Mouse (Mus musculus) left cerebral cortex, adult 18-20 months (tissue): ENCODE data around the gene Ppp2r3c. TPM values are rescaled to one million over a fixed set of nuclear protein-coding genes. Genes with fewer than 3 reads are reported as not detected.
"Not testable (repeated sequence)": the region's sequence is repeated elsewhere in the genome, so short reads cannot be mapped to it uniquely, and the experiment has no call there.

Experiments used
- DNase-seq, 2 experiments: peaks; one replicate each; pipeline ENCODE4 v3.0.0; 2021 to 2022; ENCODE audit warnings: low spot score in 2 of 2, mixed read lengths in 1 of 2
- total RNA-seq, 2 experiments: library from RNA; stranded (reverse); gene quantifications; 2 replicates each; pipeline ENCODE4 v1.2.3; 2021

Gene Ppp2r3c
- total RNA-seq, 2 experiments from 2014 or later = 11.4 to 13.9 TPM

DNA sequence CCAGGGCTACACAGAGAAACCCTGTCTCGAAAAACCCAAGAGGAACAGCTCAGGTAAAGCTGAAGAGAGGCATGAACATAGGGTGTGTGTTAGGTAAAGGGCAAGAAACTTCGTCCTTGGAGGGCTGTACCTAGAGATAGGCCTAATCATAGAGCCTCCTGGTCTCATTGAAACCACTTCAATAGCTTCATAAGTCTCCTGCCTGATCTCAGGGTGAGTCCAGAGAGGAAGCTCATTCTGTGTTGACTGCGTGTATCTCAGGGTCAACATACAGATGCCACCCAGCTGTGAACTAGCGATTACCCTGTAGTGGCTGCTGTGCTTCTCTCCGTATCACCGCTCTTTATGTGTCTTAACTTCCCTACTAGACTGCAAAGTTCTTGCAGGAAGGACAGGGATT is 25.2 kb downstream of the Ppp2r3c start:
- DNase-seq = not testable (repeated sequence)

DNA sequence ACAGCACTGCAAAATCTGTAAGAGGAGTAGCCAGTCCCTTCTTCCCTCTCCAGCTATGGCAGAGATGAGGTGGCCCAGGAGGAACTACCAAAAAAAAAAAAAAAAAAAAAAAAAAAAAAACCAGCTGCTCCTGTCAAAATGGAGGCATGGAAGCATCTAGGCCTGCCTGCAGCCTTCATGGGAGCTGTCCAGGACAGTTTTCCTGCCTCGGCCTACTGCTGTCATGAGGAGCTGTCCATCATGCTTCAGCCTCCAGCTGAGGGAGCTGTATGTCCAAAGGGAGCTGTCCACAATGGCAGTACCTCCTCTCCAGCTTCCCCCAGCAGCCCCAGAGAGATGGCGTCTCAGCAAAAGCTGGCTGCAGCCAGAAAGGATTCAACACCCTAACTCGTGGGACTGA is 30.6 kb downstream of the Ppp2r3c start:
- DNase-seq = no peak

GRCm38 (mm10) chr12:55263385-55263784 is 39.4 kb downstream of the Ppp2r3c start:
- not testable (repeated sequence) for DNase-seq

GRCm38 (mm10) chr12:55261950-55262349 is 40.8 kb downstream of the Ppp2r3c start:
- not testable (repeated sequence) for DNase-seq

DNA sequence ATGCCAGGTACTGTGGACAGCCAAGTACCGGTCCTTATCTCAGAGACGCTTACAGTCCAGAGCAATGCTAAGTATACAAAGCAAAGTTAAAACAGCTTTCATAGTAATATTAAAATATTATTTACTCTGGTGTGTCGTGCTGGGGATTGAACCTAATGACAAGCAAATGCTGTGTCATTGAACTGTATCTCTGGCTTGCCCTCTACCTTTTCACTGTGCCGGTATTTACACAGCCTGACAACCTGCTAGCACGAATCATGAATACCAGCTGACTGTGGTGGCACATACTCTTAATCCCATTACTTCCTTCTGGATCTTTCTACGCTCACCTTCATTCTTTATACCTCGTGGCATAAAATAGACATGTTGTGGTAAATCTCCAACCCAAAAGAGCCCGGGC is 60.6 kb downstream of the Ppp2r3c start:
- DNase-seq = not testable (repeated sequence)

- not testable (repeated sequence) for DNase-seq
Measured at GRCm38 (mm10) chr12:55230520-55230861, 72.3 kb downstream of the Ppp2r3c start.

DNA sequence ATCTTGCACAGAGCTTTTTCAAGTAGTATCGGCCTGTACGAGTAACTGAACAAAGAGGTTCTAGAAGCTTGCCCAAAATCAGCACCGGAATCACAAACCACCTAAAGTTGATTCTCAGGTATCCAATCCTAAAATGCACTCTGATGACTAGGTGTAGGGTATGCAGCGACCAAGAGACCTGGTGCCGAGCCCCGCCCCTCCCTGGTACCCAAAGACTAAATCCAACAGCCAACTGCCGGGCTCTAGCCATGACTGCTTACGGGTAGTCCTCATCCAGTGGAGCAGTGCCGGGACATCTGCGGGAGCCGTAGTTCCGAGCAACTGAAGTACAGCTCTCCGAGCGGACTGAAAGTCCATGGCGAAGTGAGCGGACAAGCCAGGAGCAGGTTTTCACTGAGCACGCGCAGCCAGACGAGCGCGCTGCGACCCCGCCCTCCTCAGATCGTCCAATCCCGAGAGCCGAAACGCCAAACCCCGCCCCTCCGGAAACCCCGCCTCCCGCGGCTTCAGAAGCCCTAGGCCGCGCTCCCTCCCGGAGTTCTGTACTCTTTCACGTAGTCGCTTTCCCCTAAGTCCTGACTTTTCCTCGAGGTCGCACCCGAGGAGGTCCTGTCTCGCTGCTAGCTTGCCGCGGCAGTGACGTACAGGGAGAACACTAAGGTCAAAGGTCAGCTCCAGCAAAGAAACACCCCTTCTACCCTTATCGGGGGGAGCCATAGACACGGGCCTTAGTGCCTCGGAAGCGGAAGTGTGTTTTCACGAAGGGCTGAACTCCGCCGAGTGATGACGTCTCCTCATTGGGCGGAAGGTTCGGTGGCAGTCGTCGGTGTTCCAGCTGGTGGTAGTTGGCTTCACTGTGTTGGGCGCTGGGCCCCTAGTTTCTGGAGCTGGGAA is 72.9 kb downstream of the Ppp2r3c start, which contains the start of gene Srp54c:
TSS of gene Srp54c (plus strand) at position 543 of the 894 bp plus-strand sequence.
- not testable (repeated sequence) for DNase-seq

Other genes starting within 250 kb of the Ppp2r3c start
- 1 to 10 TPM; 8.2 to 8.8 TPM for gene 2700097O09Rik, start 222.9 kb downstream of the Ppp2r3c start, total RNA-seq
- gene Srp54a, start 222.7 kb downstream of the Ppp2r3c start, total RNA-seq = 10 to 100 TPM; 86.8 to 98.7 TPM
- 10 to 100 TPM; 17.5 to 18.4 TPM for gene Fam177a, start 178.5 kb downstream of the Ppp2r3c start, total RNA-seq
- 10 to 100 TPM; 49.5 to 58.1 TPM for gene Srp54b, start 147.9 kb downstream of the Ppp2r3c start, total RNA-seq
- gene 1700047I17Rik2, start 103.4 kb downstream of the Ppp2r3c start, total RNA-seq = not detected
- gene Srp54c, start 72.8 kb downstream of the Ppp2r3c start, total RNA-seq = 10 to 100 TPM; 32.7 to 34.1 TPM
- 1 to 10 TPM; 7.2 to 7.4 TPM for gene 1110008L16Rik, start 3.4 kb downstream of the Ppp2r3c start, total RNA-seq
- gene Psma6, start 81.2 kb upstream of the Ppp2r3c start, total RNA-seq = 100 to 1,000 TPM; 144 to 145 TPM
- 10 to 100 TPM; 27.2 to 32.0 TPM for gene Nfkbia, start 189.6 kb upstream of the Ppp2r3c start, total RNA-seq